Mouse (Mus musculus) forebrain, embryonic 12.5 days (tissue): ENCODE data around the gene Cdk6. TPM values are rescaled to one million over a fixed set of nuclear protein-coding genes. Genes with fewer than 3 reads are reported as not detected.
A peak's percentile ranks its signal among the peaks of the same experiment; 100 is the strongest.
"Not testable (repeated sequence)": the region's sequence is repeated elsewhere in the genome, so short reads cannot be mapped to it uniquely, and the experiment has no call there.

ENCODE experiments used
- ATAC-seq: fragments of 200-750 bp; cut with Nextera tagmentation; 2 replicates; pipeline ENCODE4 v1.8.0; 2017; ENCODE audit warnings: moderate TSS enrichment; ENCODE audit not compliant: low FRiP score
- H3K27ac ChIP-seq: fragments of 300-500 bp; sonication (generic); 2 replicates; pipeline ENCODE4 v1.5.1; 2016; ENCODE audit warnings: mild to moderate bottlenecking
- H3K27me3 ChIP-seq: fragments of 300-500 bp; sonication (generic); 2 replicates; pipeline ENCODE4 v1.6.1; 2016; ENCODE audit warnings: mild to moderate bottlenecking
- H3K36me3 ChIP-seq: fragments of 300-500 bp; sonication (generic); replicated peaks from 2 replicates; pipeline ENCODE4 v1.6.1; 2016; ENCODE audit warnings: mild to moderate bottlenecking
- H3K4me1 ChIP-seq: fragments of 300-500 bp; sonication (generic); 2 replicates; pipeline ENCODE4 v1.6.1; 2016
- H3K4me2 ChIP-seq: fragments of 300-500 bp; sonication (generic); 2 replicates; pipeline ENCODE4 v1.6.1; 2016; ENCODE audit warnings: mild to moderate bottlenecking, moderate library complexity
- H3K4me3 ChIP-seq: fragments of 300-500 bp; sonication (generic); replicated peaks from 2 replicates; pipeline ENCODE4 v1.5.1; 2016; ENCODE audit warnings: mild to moderate bottlenecking
- H3K9ac ChIP-seq: fragments of 300-500 bp; sonication (generic); 2 replicates; pipeline ENCODE4 v1.6.1; 2016; ENCODE audit warnings: mild to moderate bottlenecking
- H3K9me3 ChIP-seq: fragments of 300-500 bp; sonication (generic); 2 replicates; pipeline ENCODE4 v1.6.1; 2016
- WGBS: fragments of 180-500 bp; shearing (Covaris S2); methylation state at CpG from one replicate; pipeline ENCODE4 v1.1.7; 2016; 5-methylcytosine and 5-hydroxymethylcytosine counted together
- polyA plus RNA-seq: library from polyadenylated mRNA; unstranded; fragments of >200 nt; fragmentation: Nextera tagmentation; extraction: Ambion mirVana; gene quantifications from 2 replicates; pipeline ENCODE4 v1.2.1, GENCODE M21; 2016

Cdk6 gene
- polyA plus RNA-seq, 1 experiment from 2014 or later: 32.4 TPM

GRCm38 (mm10) chr5:3329361-3329760 lies 11.9 kb upstream of the Cdk6 start:
- ATAC-seq: no peak
- no peak overlapping the region for H3K4me3 ChIP-seq
- WGBS: 70% methylated on average over 1 of the region's 1 CpGs

GRCm38 (mm10) chr5:3330932-3331331 lies 10.4 kb upstream of the Cdk6 start:
- Histone ChIP-seq H3K9ac (no peak overlapping the region), H3K9me3 (no peaks in the 10 kb centered on the region), H3K27me3 (no peaks in the 10 kb centered on the region), H3K36me3 (no peaks in the 10 kb centered on the region), H3K27ac (no peak overlapping the region), H3K4me3 (no peak overlapping the region), H3K4me2 (no peak overlapping the region), H3K4me1 (no peaks in the 10 kb centered on the region)
- no peak for ATAC-seq
- WGBS: 68% methylated on average over 3 of the region's 3 CpGs

More at GRCm38 (mm10) chr5:3329361-3329760, 11.9 kb upstream of the Cdk6 start:
- Histone ChIP-seq H3K27ac (no peak overlapping the region), H3K36me3 (no peaks in the 10 kb centered on the region), H3K4me1 (no peaks in the 10 kb centered on the region), H3K27me3 (no peaks in the 10 kb centered on the region), H3K4me2 (no peak overlapping the region), H3K9me3 (no peaks in the 10 kb centered on the region), H3K9ac (no peak overlapping the region)

- H3K4me1 ChIP-seq, H3K9ac ChIP-seq, H3K27me3 ChIP-seq, H3K36me3 ChIP-seq, ATAC-seq, H3K4me2 ChIP-seq, H3K9me3 ChIP-seq, H3K4me3 ChIP-seq, H3K27ac ChIP-seq: not testable (repeated sequence)
- whole genome bisulfite sequencing: 88% methylated on average over 4 of the region's 4 CpGs
These were observed 8.3 kb upstream of the Cdk6 start for GRCm38 (mm10) chr5:3333019-3333418.

- H3K9ac ChIP-seq: peak overlapping the region; percentile 66; the same call in 1 of the 2 replicates
- H3K27me3 ChIP-seq: peaks cover 18% of the 10 kb centered on the region
- ATAC-seq, H3K9me3 ChIP-seq, H3K36me3 ChIP-seq, H3K27ac ChIP-seq: not testable (repeated sequence)
- 2% methylated on average over 15 of the region's 15 CpGs for WGBS
- H3K4me3 ChIP-seq: peak overlapping the region; percentile 59
- H3K4me2 ChIP-seq: peak overlapping the region; percentile 97
- peaks cover 25% of the 10 kb centered on the region for H3K4me1 ChIP-seq
These were observed 786 bp upstream of the Cdk6 start for GRCm38 (mm10) chr5:3340340-3341058.

GRCm38 (mm10) chr5:3341931-3342770 lies 866 bp downstream of the Cdk6 start:
- peak overlapping the region; percentile 66 for H3K9ac ChIP-seq
- H3K4me3 ChIP-seq: peak overlapping the region; percentile 59
- peaks cover 25% of the 10 kb centered on the region for H3K4me1 ChIP-seq
- H3K9me3 ChIP-seq: no peaks in the 10 kb centered on the region
- H3K27ac ChIP-seq: peak overlapping the region; percentile 77
- H3K4me2 ChIP-seq: peak overlapping the region; percentile 97
- ATAC-seq: peak; percentile 21; the same call in 1 of the 2 replicates
- WGBS: under 1% methylated on average over 60 of the region's 60 CpGs
- peaks cover 18% of the 10 kb centered on the region for H3K27me3 ChIP-seq
- H3K36me3 ChIP-seq: no peaks in the 10 kb centered on the region

- Histone ChIP-seq H3K4me2 (peak overlapping the region; percentile 97), H3K9me3 (no peaks in the 10 kb centered on the region), H3K4me1 (peaks cover 25% of the 10 kb centered on the region), H3K9ac (peak overlapping the region; percentile 66), H3K27me3 (peaks cover 18% of the 10 kb centered on the region), H3K27ac (peak overlapping the region; percentile 77), H3K36me3 (no peaks in the 10 kb centered on the region), H3K4me3 (peak overlapping the region; percentile 59)
- peak; percentile 66 for ATAC-seq
- 1% methylated on average over 46 of the region's 46 CpGs for WGBS
These were observed 1.7 kb downstream of the Cdk6 start for GRCm38 (mm10) chr5:3342771-3343565.

- Histone ChIP-seq H3K4me3 (peak overlapping the region; percentile 59), H3K9ac (peak overlapping the region; percentile 66), H3K27me3 (peaks cover 18% of the 10 kb centered on the region), H3K36me3 (no peaks in the 10 kb centered on the region), H3K4me1 (peaks cover 25% of the 10 kb centered on the region), H3K27ac (peak overlapping the region; percentile 77), H3K4me2 (peak overlapping the region; percentile 97), H3K9me3 (no peaks in the 10 kb centered on the region)
- WGBS: under 1% methylated on average over 37 of the region's 37 CpGs
- peak; percentile 74 for ATAC-seq
These were observed 2.3 kb downstream of the Cdk6 start for GRCm38 (mm10) chr5:3343566-3344080.

- peak overlapping the region; percentile 77 for H3K27ac ChIP-seq
- H3K27me3 ChIP-seq: peaks cover 18% of the 10 kb centered on the region
- H3K36me3 ChIP-seq: no peaks in the 10 kb centered on the region
- no peaks in the 10 kb centered on the region for H3K9me3 ChIP-seq
- WGBS: under 1% methylated on average over 57 of the region's 58 CpGs
- H3K4me3 ChIP-seq: peak overlapping the region; percentile 59
- peak overlapping the region; percentile 97 for H3K4me2 ChIP-seq
- peak; percentile 68 for ATAC-seq
- peaks cover 25% of the 10 kb centered on the region for H3K4me1 ChIP-seq
- peak overlapping the region; percentile 66 for H3K9ac ChIP-seq
These were observed 2.9 kb downstream of the Cdk6 start for GRCm38 (mm10) chr5:3344081-3344631.

GRCm38 (mm10) chr5:3345540-3345939 lies 4.3 kb downstream of the Cdk6 start:
- H3K27me3 ChIP-seq: peaks cover 18% of the 10 kb centered on the region
- H3K9me3 ChIP-seq, ATAC-seq, H3K36me3 ChIP-seq, H3K4me3 ChIP-seq, H3K27ac ChIP-seq, H3K9ac ChIP-seq: not testable (repeated sequence)
- WGBS: 59% methylated on average over 4 of the region's 4 CpGs
- H3K4me2 ChIP-seq: peak overlapping the region; percentile 97; the same call in 1 of the 2 replicates
- H3K4me1 ChIP-seq: peaks cover 25% of the 10 kb centered on the region

- not testable (repeated sequence) for H3K27me3 ChIP-seq, H3K4me1 ChIP-seq, H3K27ac ChIP-seq, H3K9me3 ChIP-seq, H3K4me2 ChIP-seq, ATAC-seq, H3K9ac ChIP-seq, H3K36me3 ChIP-seq, H3K4me3 ChIP-seq
- WGBS: 91% methylated on average over 4 of the region's 4 CpGs
These were observed 8.1 kb downstream of the Cdk6 start for GRCm38 (mm10) chr5:3349393-3349792.

- not testable (repeated sequence) for H3K4me1 ChIP-seq, H3K27me3 ChIP-seq, H3K27ac ChIP-seq, H3K9ac ChIP-seq, H3K4me2 ChIP-seq, H3K4me3 ChIP-seq, ATAC-seq, H3K9me3 ChIP-seq, H3K36me3 ChIP-seq
- WGBS: 50% methylated on average over 4 of the region's 4 CpGs
These were observed 10.6 kb downstream of the Cdk6 start for GRCm38 (mm10) chr5:3351836-3352235.
